ENCODE assay signal across 9 mouse cellular contexts in genomic region chr1:134063086-134063772, GRCm38 (mm10). TPM values are rescaled to one million over a fixed set of nuclear protein-coding genes. Genes with fewer than 3 reads are reported as not detected.
A peak's percentile ranks its signal among the peaks of the same experiment; 100 is the strongest.
DNase-seq lines count a peak whose midpoint lies in the region; TF ChIP-seq lines count a peak whose summit lies in the region.
"Had no signal": no experiment of that assay in that cellular context is flagged by ENCODE, and none has a peak within 500 bp of the region (broad histone marks: within the 10 kb centered on the region; RNA-seq: fewer than 3 reads in every experiment).

No protein-coding gene starts in this region.

- H3K4me3 ChIP-seq in embryonic fibroblast, embryonic 13.5 days (ENCODE audit: insufficient read depth, low read length): no peak overlapping the region

- DNase-seq in A20 (ENCODE audit: low read depth, low spot score) (peak; percentile 99), ZHBTc4 (ENCODE audit: low read depth, low spot score) (peak; percentile 76)
- DNase-seq in heart, postnatal 25 days (ENCODE audit: low spot score): peak; percentile 55
- DNase-seq in layer of hippocampus, adult 18-20 months (ENCODE audit: low spot score in 2 of 2): peak; percentile 43 to 53
- DNase-seq in lung, postnatal 10 days: peak; percentile 70
- peak; percentile 68 for DNase-seq in retina, adult 2 months (ENCODE audit: low read depth, low spot score)
- DNase-seq in thymus, postnatal 14 days: peak; percentile 88

- TF ChIP-seq POLR2A in embryonic fibroblast, embryonic 13.5 days (IDR thresholded peaks at IDR 0.05; ENCODE audit: low read depth, low read length): no peak

- intact Hi-C loops in heart, postnatal 25 days (cut with DNase I): loop anchor here (2.0 kb wide), 1 partner anchor 14 kb away; no protein-coding TSS in a partner anchor

- H3K4me1 ChIP-seq in embryonic fibroblast, embryonic 13.5 days (ENCODE audit: control insufficient read depth, insufficient read depth, low read length): peaks cover 5% of the 10 kb centered on the region

- no peak for TF ChIP-seq CTCF in embryonic fibroblast, embryonic 13.5 days (IDR thresholded peaks at IDR 0.05; ENCODE audit: borderline replicate concordance, insufficient read depth, low read length)

- H3K27ac ChIP-seq in embryonic fibroblast, embryonic 13.5 days (ENCODE audit: insufficient read depth, low read length): peak overlapping the region; percentile 45

RNA-seq across cellular contexts. Expression of gene Btg2, which starts 15.7 kb away (rescaled TPM):
- polyA plus RNA-seq in embryonic fibroblast, embryonic 13.5 days (2011; ENCODE audit: insufficient read length, low read depth, missing spikeins): 96.4 and 125 TPM in 2 replicates
- 10 to 100 TPM; 25.7 to 29.2 TPM for total RNA-seq in heart, postnatal 25 days (2021)
- 10 to 100 TPM; 16.6 to 24.9 TPM for total RNA-seq in layer of hippocampus, adult 18-20 months (2021)

RNA-seq across cellular contexts. Expression of gene Fmod, which starts 26.2 kb away (rescaled TPM):
- polyA plus RNA-seq in embryonic fibroblast, embryonic 13.5 days (2011; ENCODE audit: insufficient read length, low read depth, missing spikeins): 35.4 and 74.2 TPM in 2 replicates
- total RNA-seq in heart, postnatal 25 days (2021): 10 to 100 TPM; 11.6 to 12.1 TPM
- 1 to 10 TPM; 3.9 to 5.2 TPM for total RNA-seq in layer of hippocampus, adult 18-20 months (2021)

RNA-seq across cellular contexts. Expression of gene Chit1, which starts 47.8 kb away (rescaled TPM):
- not detected in 2 replicates for polyA plus RNA-seq in embryonic fibroblast, embryonic 13.5 days (2011; ENCODE audit: insufficient read length, low read depth, missing spikeins)
- total RNA-seq in heart, postnatal 25 days (2021): not detected
- total RNA-seq in layer of hippocampus, adult 18-20 months (2021): under 1 TPM in 1 of 2 experiments, not detected in 1; 0.17 TPM
- total RNA-seq: adrenal gland, adult 18-20 months had no signal

Comparison
In these comparisons a context has a peak if more than half of its experiments do, and no peak if none do; other contexts are left out.
1. DNase-seq: peak in every context shown above with its lines; median percentile 99 in A20; 88 in thymus, postnatal 14 days; 76 in ZHBTc4; 70 in lung, postnatal 10 days; 68 in retina, adult 2 months; 55 in heart, postnatal 25 days; 48 in layer of hippocampus, adult 18-20 months.